Mouse (Mus musculus) kidney, embryonic 16.5 days (tissue): Measurements from ENCODE around the gene Cyp1a2. TPM values are rescaled to one million over a fixed set of nuclear protein-coding genes. Genes with fewer than 3 reads are reported as not detected.

ENCODE experiments used
- ATAC-seq: fragments of 200-750 bp; cut with Nextera tagmentation; 2 replicates; pipeline ENCODE4 v1.8.0; 2017; ENCODE audit warnings: moderate TSS enrichment; ENCODE audit not compliant: low FRiP score, low TSS enrichment
- H3K27ac ChIP-seq: fragments of 300-500 bp; sonication (generic); 2 replicates; pipeline ENCODE4 v1.5.1; 2014; ENCODE audit warnings: low read length
- H3K27me3 ChIP-seq: fragments of 300-500 bp; sonication (generic); 2 replicates; pipeline ENCODE4 v1.6.1; 2014; ENCODE audit warnings: low read length, control low read depth, mixed read lengths; ENCODE audit not compliant: insufficient read depth
- H3K36me3 ChIP-seq: fragments of 300-500 bp; sonication (generic); 2 replicates; pipeline ENCODE4 v1.6.1; 2014; ENCODE audit warnings: low read length, control low read depth, mixed read lengths; ENCODE audit not compliant: insufficient read depth
- H3K4me1 ChIP-seq: fragments of 300-500 bp; sonication (generic); 2 replicates; pipeline ENCODE4 v1.6.1; 2014; ENCODE audit warnings: low read length, control low read depth, mixed read lengths; ENCODE audit not compliant: insufficient read depth
- H3K4me2 ChIP-seq: fragments of 300-500 bp; sonication (generic); replicated peaks from 2 replicates; pipeline ENCODE4 v1.6.1; 2014; ENCODE audit warnings: low read depth, low read length
- H3K4me3 ChIP-seq: fragments of 300-500 bp; sonication (generic); 2 replicates; pipeline ENCODE4 v1.5.1; 2014; ENCODE audit warnings: mild to moderate bottlenecking, low read length
- H3K9ac ChIP-seq: fragments of 300-500 bp; sonication (generic); replicated peaks from 2 replicates; pipeline ENCODE4 v1.6.1; 2014; ENCODE audit warnings: low read length
- H3K9me3 ChIP-seq: fragments of 300-500 bp; sonication (generic); 2 replicates; pipeline ENCODE4 v1.6.1; 2016; ENCODE audit warnings: low read length, control low read depth
- WGBS: fragments of 180-500 bp; shearing (Covaris S2); extraction: QIAGEN DNeasy Blood & Tissue Kit; methylation state at CpG from one replicate; pipeline ENCODE4 v1.1.7; 2014; 5-methylcytosine and 5-hydroxymethylcytosine counted together
- polyA plus RNA-seq: library from polyadenylated mRNA; unstranded; fragments of >200 nt; fragmentation: Nextera tagmentation; extraction: Ambion mirVana; gene quantifications from 2 replicates; pipeline ENCODE4 v1.2.1, GENCODE M21; 2015

Cyp1a2 gene
- polyA plus RNA-seq, 1 experiment from 2014 or later: not detected

DNA sequence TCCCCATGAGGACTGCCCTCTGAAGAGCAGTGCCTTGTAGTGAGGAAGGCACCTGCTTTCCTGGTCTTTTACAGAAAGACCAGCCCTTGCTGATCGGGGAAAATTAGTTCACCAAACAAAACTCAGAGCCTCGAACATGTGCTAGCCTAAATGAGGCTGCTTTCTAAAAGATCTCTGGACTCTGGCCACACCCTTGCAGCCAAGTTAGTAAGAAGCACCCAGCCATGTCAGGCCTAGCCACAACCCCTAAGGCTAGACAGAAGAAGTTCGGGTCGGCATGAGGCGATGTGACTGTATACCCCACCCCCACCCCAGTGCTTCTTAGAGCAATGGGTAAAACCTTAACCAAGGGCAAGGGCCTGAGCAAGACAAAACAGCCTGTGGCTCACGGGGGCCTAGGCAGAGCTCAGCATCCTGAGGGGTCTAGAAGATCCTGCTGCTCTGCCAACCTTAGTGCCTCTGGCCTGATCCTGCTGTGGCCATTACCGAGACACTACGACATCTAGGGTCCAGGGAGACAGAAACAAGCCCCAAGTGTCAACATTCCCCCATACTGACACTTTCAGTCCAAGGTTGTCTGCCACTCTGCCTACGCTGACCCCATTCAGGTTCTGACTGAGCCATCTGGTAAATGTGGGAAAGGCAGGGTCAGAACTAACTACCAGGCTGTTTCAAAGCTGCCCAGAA lies 40.2 kb downstream of the Cyp1a2 start:
- H3K4me3 ChIP-seq: peak overlapping the region; percentile 90
- peaks cover 67% of the 10 kb centered on the region for H3K4me1 ChIP-seq
- H3K9ac ChIP-seq: peak overlapping the region; percentile 100
- no peak for ATAC-seq
- peak overlapping the region; percentile 59 for H3K27ac ChIP-seq
- WGBS: 53% methylated on average over 9 of the region's 9 CpGs
- no peaks in the 10 kb centered on the region for H3K9me3 ChIP-seq
- H3K4me2 ChIP-seq: peak overlapping the region; percentile 82
- 0 out of 2 replicates have a peak, but pooled peaks cover 8% of the 10 kb centered on the region for H3K36me3 ChIP-seq
- no peaks in the 10 kb centered on the region for H3K27me3 ChIP-seq

DNA sequence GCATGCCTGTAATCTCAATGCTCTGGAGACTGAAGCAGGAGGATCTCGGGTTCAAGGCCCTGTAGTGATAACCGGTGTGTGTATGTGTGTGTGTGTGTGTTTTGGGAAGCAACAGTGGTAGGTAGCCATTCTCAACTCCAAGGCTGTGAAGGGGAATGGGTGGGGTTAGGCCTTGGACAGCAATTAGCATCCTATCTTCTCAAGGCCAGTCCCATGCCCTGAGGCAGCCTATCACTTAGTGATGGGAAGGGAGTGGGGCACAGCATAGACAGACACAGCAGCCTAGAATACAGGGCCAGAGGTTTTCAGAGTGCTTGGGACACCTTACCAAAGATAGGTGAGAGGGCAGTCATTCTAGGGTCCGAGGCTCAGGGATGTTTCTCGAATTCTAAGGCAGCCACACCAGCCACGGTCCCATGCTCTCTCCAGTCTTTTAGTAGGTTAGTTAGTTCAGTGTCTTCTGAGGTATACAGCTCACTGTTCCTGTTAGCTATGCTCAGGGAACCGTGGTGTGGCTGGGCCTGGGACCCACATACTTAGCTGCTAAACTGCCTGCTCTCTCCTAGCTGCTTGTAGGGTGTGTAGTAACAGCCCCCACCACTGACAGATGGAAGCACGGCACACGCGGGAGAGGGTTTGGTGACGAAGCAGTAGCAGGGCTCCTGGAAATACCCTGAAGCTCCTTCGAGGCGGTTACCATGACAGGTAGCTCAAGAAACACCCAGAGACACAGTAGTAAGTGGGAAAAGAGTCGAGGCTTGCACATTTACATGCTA lies 41.5 kb downstream of the Cyp1a2 start:
- Histone ChIP-seq H3K9ac (no peak overlapping the region), H3K4me1 (peaks cover 80% of the 10 kb centered on the region), H3K36me3 (0 out of 2 replicates have a peak, but pooled peaks cover 8% of the 10 kb centered on the region), H3K4me2 (no peak overlapping the region), H3K27me3 (no peaks in the 10 kb centered on the region), H3K4me3 (no peak overlapping the region), H3K27ac (no peak overlapping the region), H3K9me3 (no peaks in the 10 kb centered on the region)
- ATAC-seq: no peak
- WGBS: 85% methylated on average over 13 of the region's 13 CpGs

DNA sequence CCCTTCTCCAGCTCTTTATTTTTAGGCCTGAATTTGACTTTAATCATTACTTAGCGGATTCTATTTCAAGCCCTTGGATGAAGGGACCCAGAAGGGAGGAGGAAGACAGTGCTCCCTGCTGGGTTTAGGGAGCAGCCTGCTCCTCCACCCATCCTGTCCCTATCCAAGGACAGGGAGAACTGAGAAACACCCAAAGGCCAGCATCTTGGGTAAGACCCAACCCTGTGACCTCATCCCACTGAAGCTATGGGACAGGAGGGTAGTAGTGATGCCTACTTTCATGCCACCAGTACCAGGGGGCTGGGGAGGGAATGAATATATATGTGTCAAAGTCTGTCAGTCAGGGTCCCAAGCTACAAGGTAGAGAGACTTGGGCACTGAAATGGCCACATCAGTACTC lies 42.5 kb downstream of the Cyp1a2 start:
- H3K9me3 ChIP-seq: no peaks in the 10 kb centered on the region
- 70% methylated on average over 1 of the region's 1 CpGs for WGBS
- 0 out of 2 replicates have a peak, but pooled peaks cover 8% of the 10 kb centered on the region for H3K36me3 ChIP-seq
- H3K9ac ChIP-seq: peak overlapping the region; percentile 24; the same call in 1 of the 2 replicates
- H3K4me1 ChIP-seq: peaks cover 84% of the 10 kb centered on the region
- peak overlapping the region; percentile 85 for H3K27ac ChIP-seq
- peak overlapping the region; percentile 40 for H3K4me2 ChIP-seq
- no peaks in the 10 kb centered on the region for H3K27me3 ChIP-seq
- 0 out of 2 replicates have a peak overlapping the region, but pooled peaks have one; percentile 3 for H3K4me3 ChIP-seq
- no peak for ATAC-seq

DNA sequence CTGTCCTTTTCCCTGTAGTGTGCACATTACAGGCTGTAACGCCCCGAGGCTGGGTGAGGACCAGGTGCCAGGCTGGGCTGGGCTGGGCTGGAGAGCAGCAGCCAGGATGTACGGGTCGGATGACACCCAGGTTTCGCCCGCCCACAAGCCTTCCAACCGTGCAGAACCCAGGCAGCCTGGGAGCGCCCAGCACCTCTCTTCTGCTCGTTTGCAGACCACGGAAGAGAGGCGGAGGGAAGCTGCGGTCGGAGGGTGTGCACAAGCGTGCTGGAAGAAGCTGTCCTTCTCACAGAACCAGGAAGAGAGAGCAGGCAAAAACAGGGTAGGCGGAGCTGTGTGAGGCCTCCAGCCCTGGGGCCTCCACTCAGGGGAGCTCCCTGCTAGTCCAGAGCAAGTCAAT lies 43.1 kb downstream of the Cyp1a2 start:
- ATAC-seq: peak; percentile 62
- H3K4me3 ChIP-seq: peak overlapping the region; percentile 3; the same call in 1 of the 2 replicates
- peak overlapping the region; percentile 24 for H3K9ac ChIP-seq
- H3K9me3 ChIP-seq: no peaks in the 10 kb centered on the region
- peaks cover 81% of the 10 kb centered on the region for H3K4me1 ChIP-seq
- H3K36me3 ChIP-seq: 0 out of 2 replicates have a peak, but pooled peaks cover 8% of the 10 kb centered on the region
- H3K27ac ChIP-seq: peak overlapping the region; percentile 85
- 3% methylated on average over 15 of the region's 15 CpGs for WGBS
- H3K4me2 ChIP-seq: peak overlapping the region; percentile 40
- H3K27me3 ChIP-seq: no peaks in the 10 kb centered on the region

DNA sequence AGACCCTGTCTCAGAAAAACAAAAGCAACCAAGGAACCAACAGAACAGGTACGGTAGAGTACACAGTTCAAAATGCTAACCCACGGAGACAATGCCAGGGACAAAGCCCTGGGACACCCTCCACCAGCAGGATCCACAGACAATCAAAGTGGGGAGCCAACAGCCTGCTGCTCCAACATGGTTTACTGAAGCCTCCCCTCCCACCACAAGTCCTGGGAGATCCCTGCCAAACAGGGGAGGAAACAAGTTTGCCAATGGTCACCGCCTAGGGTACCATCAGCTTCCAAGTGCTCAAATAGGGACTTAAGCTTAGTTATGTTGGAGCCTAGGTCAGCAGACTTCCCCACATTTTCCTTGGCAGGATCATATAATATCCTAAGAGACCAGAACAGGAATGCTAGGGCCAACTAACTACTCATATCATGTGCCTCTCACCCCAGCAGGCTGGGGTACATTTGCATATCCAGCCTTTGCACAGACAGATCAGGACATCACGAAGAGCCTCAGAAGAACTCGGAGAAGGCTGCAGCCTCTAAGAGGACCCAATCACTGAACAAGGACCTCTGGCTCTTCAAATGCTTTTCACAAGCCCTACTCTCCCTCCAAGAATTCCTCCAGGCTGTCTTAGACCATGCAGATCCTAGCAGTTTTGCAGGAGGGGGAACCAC lies 43.7 kb downstream of the Cyp1a2 start:
- Histone ChIP-seq H3K9ac (peak overlapping the region; percentile 24), H3K4me1 (peaks cover 81% of the 10 kb centered on the region), H3K27ac (peak overlapping the region; percentile 85), H3K4me2 (peak overlapping the region; percentile 40), H3K36me3 (0 out of 2 replicates have a peak, but pooled peaks cover 8% of the 10 kb centered on the region), H3K27me3 (no peaks in the 10 kb centered on the region), H3K4me3 (peak overlapping the region; percentile 3; the same call in 1 of the 2 replicates), H3K9me3 (no peaks in the 10 kb centered on the region)
- ATAC-seq: no peak
- WGBS: 64% methylated on average over 5 of the region's 5 CpGs

DNA sequence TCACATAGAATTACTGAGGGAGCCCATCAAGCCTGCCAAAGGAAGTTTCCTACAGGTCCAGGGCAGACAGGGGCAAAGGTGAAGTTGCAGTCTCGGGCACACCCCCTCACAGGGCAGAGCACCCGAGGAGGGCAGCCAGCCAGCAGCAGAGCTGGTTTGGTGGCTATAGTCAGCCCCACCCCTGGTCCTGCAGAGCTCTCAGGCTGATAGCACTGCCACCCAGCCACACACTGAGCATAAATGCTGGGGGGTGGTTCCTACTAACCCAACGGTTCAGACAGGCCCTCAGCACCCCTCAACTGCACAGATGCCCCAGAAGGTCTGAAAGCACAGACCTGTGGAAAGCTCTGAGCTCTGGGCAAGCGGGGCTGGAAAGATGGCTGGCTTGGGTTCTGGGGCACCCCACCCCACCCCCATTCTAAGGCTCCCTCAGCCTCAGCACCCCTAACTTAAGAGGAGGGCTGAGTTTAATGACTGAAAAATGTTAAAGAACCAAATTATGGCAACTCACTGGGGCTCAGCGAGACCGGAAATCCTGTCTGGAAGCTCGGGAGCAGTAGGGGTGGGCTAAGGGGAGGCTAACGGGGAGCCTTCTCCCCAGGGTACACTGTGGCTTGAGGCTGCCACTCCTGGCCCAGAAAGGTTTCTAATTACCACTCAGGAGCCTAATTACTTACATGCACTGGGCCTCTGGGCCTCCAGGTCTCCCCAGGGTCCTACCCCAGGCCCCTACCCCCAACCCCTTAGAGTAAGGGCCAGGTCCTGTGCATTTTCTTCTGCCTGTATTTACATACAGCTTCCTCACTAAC lies 44.6 kb downstream of the Cyp1a2 start:
- peak; percentile 42 for ATAC-seq
- peaks cover 72% of the 10 kb centered on the region for H3K4me1 ChIP-seq
- WGBS: 18% methylated on average over 8 of the region's 8 CpGs
- H3K9me3 ChIP-seq: no peaks in the 10 kb centered on the region
- H3K9ac ChIP-seq: peak overlapping the region; percentile 49; the same call in 1 of the 2 replicates
- peak overlapping the region; percentile 40 for H3K4me2 ChIP-seq
- no peak overlapping the region for H3K4me3 ChIP-seq
- 0 out of 2 replicates have a peak, but pooled peaks cover 8% of the 10 kb centered on the region for H3K36me3 ChIP-seq
- peak overlapping the region; percentile 76 for H3K27ac ChIP-seq
- H3K27me3 ChIP-seq: no peaks in the 10 kb centered on the region

DNA sequence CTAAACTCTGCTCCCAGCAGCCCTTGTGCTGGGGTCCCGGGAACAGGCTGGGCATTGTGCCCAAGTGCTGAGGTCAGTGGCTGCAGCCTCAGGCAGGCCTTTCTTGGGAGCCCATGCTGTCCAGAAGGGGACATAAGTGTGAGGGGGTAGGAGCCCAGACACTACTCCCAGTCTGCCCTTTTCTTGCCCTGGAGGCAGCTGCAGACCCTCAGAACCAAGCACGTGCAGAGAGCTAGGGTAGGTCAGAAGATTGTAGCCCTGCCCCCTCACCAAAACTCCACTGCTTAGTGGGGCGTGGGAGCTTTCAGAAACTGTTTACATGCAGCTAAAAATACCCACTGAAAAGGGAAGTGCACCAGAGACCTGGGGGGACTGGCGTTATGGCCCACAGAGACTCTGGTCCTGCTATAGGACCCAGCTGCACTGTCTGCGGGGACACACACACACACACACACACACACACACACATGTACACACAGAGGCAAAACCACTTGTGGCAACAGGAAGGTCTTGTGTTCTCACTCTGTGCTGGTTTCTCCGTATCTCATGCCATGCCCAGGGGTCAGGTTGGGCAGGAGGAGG lies 45.7 kb downstream of the Cyp1a2 start:
- ATAC-seq: peak; percentile 52
- peak overlapping the region; percentile 76 for H3K27ac ChIP-seq
- H3K4me1 ChIP-seq: peaks cover 61% of the 10 kb centered on the region
- WGBS: 10% methylated on average over 6 of the region's 6 CpGs
- H3K4me2 ChIP-seq: peak overlapping the region; percentile 40
- H3K36me3 ChIP-seq: 0 out of 2 replicates have a peak, but pooled peaks cover 8% of the 10 kb centered on the region
- H3K9me3 ChIP-seq: no peaks in the 10 kb centered on the region
- H3K9ac ChIP-seq: no peak overlapping the region; the same call in 1 of the 2 replicates
- H3K4me3 ChIP-seq: no peak overlapping the region
- H3K27me3 ChIP-seq: no peaks in the 10 kb centered on the region

DNA sequence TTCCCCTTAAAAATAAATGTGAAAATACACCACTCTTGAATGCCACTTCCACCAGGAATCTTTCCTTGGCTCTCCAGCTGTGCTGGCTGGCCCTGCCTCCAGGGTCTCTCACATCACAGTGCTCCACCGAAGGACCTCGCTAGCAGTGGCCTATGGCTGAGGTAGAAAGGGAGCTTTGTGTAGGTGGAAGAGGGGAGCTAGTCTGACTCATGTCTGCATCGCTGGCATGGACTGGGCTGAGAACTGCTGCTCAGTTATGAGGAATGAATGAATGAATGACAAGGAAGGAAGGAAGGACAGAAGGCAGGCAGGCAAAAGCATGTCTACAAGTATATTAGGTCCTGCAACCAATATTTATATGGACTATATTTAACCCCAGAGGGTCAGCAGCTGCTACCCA lies 46.2 kb downstream of the Cyp1a2 start:
- Histone ChIP-seq H3K27me3 (no peaks in the 10 kb centered on the region), H3K4me2 (peak overlapping the region; percentile 40; the same call in 1 of the 2 replicates), H3K36me3 (0 out of 2 replicates have a peak, but pooled peaks cover 8% of the 10 kb centered on the region), H3K4me3 (no peak overlapping the region), H3K9ac (0 out of 2 replicates have a peak overlapping the region, but pooled peaks have one; percentile 19), H3K27ac (peak overlapping the region; percentile 76), H3K9me3 (no peaks in the 10 kb centered on the region), H3K4me1 (peaks cover 57% of the 10 kb centered on the region)
- 57% methylated on average over 3 of the region's 3 CpGs for WGBS
- ATAC-seq: no peak
